Mouse (Mus musculus) monocyte, adult 5-6 weeks (primary cell): ENCODE data around the gene Slx1b. TPM values are rescaled to one million over a fixed set of nuclear protein-coding genes. Genes with fewer than 3 reads are reported as not detected.
"Not testable (repeated sequence)": the region's sequence is repeated elsewhere in the genome, so short reads cannot be mapped to it uniquely, and the experiment has no call there.

ENCODE experiments used
- ATAC-seq: fragments of 153-309, 156-312 bp; replicated peaks from 2 replicates; pipeline ENCODE4 v1.8.0; 2017; ENCODE audit warnings: mild to moderate bottlenecking; ENCODE audit not compliant: low TSS enrichment, insufficient number of reproducible peaks, severe bottlenecking, poor library complexity, low FRiP score
- total RNA-seq: library from RNA; stranded (forward); fragments of 200-1000, 200-491, 200-594 nt; gene quantifications from 3 replicates; pipeline ENCODE4 v1.2.3, GENCODE M21; 2017

Gene Slx1b
- total RNA-seq, 1 experiment from 2014 or later = 3.0 TPM

- ATAC-seq = peak; percentile 94
These were observed 46.1 kb downstream of the Slx1b start, which contains the start of gene Sgf29 for GRCm38 (mm10) chr7:126649231-126650051. TSS of gene Sgf29 (plus strand) at chr7:126649309.

DNA sequence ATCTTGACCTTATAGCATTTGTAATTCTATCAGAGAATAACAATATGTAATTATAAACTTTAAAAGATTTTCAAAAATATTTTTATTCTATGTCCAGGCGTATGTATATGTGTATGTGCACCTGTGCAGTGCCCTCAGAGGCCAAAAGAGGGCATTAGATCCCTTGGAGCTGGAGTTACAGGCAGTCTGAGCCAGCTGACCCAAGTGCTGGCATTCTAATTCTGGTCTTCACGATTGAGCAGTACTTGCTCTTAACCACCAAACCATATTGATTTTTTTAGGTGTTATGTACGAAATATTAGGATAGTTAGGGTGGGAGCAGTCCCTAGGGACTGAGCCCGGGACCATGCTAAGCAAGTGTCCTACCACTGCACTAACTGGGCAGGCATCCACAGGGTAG is 47.1 kb downstream of the Slx1b start:
- ATAC-seq = no peak

DNA sequence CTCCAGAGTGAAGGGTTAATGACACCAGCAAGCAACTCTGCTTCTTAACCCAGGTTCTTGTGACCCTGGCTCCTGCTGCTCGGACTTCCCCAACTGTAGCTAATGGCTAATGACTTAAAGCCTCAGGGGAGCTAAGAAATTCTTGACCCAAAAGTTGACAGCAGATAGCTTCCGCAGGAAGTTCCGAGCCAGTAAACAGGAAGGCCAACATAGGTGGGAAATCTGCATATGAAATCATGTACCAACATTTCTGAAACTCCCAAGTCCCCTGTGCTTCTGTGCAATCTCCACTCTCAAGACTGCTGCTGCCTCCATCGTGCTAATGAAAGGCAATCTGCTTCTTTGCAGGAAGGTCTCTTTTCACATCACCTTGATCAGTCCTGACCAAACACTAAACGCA is 49.9 kb downstream of the Slx1b start:
- ATAC-seq = no peak

- ATAC-seq = no peak
These were observed 50.7 kb downstream of the Slx1b start for GRCm38 (mm10) chr7:126644914-126645313.

DNA sequence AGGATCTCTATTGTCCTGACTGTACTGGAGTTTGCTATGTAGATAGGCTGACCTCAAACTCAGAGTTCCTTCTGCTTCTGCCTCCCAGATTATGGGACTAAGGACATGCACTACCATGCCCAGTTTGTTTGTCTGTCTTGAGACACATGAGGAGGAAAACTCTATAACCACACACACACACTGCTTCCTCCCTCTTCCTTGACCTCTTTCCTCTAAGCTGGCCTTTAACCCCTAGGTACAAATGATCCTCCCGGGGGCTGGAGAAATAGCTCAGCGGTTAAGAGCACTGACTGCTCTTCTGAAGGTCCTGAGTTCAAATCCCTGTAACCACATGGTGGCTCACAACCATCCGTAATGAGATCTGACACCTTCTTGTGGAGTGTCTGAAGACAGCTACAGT is 51.2 kb downstream of the Slx1b start:
- ATAC-seq = no peak

DNA sequence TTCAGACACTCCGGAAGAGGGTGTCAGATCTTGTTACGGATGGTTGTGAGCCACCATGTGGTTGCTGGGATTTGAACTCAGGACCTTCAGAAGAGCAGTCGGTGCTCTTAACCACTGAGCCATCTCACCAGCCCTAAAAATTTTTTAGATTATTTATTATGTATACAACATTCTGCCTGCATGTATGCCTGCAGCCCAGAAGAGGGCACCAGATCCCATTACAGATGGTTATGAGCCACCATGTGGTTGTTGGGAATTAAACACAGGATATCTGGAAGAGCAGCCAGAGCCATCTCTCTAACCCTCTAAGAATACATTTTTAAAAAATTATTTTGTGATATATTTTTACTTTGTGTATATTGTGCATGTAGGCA is 52.4 kb downstream of the Slx1b start:
- not testable (repeated sequence) for ATAC-seq

GRCm38 (mm10) chr7:126642545-126643243 is 52.9 kb downstream of the Slx1b start:
- ATAC-seq = 0 out of 2 replicates have a peak, but pooled peaks have one; percentile 14

Other genes starting within 250 kb of the Slx1b start
- 0.10 to 0.58 TPM (median 0.32 TPM) in 3 replicates for gene Atp2a1, start 232.7 kb downstream of the Slx1b start, total RNA-seq
- gene Sh2b1, start 220.4 kb downstream of the Slx1b start, total RNA-seq = 9.4 to 32.9 TPM (median 15.4 TPM) in 3 replicates
- gene Tufm, start 208.4 kb downstream of the Slx1b start, total RNA-seq = 18.0 to 32.9 TPM (median 25.4 TPM) in 3 replicates
- gene Atxn2l, start 192.3 kb downstream of the Slx1b start, total RNA-seq = 23.4 to 73.3 TPM (median 30.7 TPM) in 3 replicates
- gene Eif3c, start 129.4 kb downstream of the Slx1b start, total RNA-seq = 127 to 175 TPM (median 140 TPM) in 3 replicates
- gene Apobr, start 110.8 kb downstream of the Slx1b start, total RNA-seq = 124 to 141 TPM (median 133 TPM) in 3 replicates
- gene Cln3, start 110.0 kb downstream of the Slx1b start, total RNA-seq = 74.9 to 128 TPM (median 92.8 TPM) in 3 replicates
- gene Il27, start 100.8 kb downstream of the Slx1b start, total RNA-seq = 8.3 to 10.4 TPM (median 9.8 TPM) in 3 replicates
- 212 to 314 TPM (median 272 TPM) in 3 replicates for gene Nupr1, start 64.9 kb downstream of the Slx1b start, total RNA-seq
- gene Sgf29, start 46.5 kb downstream of the Slx1b start, total RNA-seq = 37.5 to 42.9 TPM (median 42.9 TPM) in 3 replicates
- 1.2 to 4.9 TPM in 2 of 3 replicates, not detected in the other for gene Sult1a1, start 19.4 kb downstream of the Slx1b start, total RNA-seq
- gene Bola2, start 383 bp downstream of the Slx1b start, total RNA-seq = 68.4 to 80.5 TPM (median 78.3 TPM) in 3 replicates
- gene Coro1a, start 12.0 kb upstream of the Slx1b start, total RNA-seq = 1,450 to 2,051 TPM (median 1,984 TPM) in 3 replicates
- 40.9 to 55.3 TPM (median 48.6 TPM) in 3 replicates for gene Mapk3, start 63.8 kb upstream of the Slx1b start, total RNA-seq
- 18.3 to 26.4 TPM (median 23.7 TPM) in 3 replicates for gene Gdpd3, start 70.5 kb upstream of the Slx1b start, total RNA-seq
- gene Ypel3, start 81.2 kb upstream of the Slx1b start, total RNA-seq = 139 to 175 TPM (median 161 TPM) in 3 replicates
- 2.0 to 3.8 TPM (median 2.2 TPM) in 3 replicates for gene Tbx6, start 85.7 kb upstream of the Slx1b start, total RNA-seq
- 235 to 253 TPM (median 240 TPM) in 3 replicates for gene Ppp4c, start 96.7 kb upstream of the Slx1b start, total RNA-seq
- 12.6 TPM in 1 of 3 replicates, not detected in the others for gene Fam57b, start 101.9 kb upstream of the Slx1b start, total RNA-seq
- not detected in 3 replicates for gene 4930451I11Rik, start 135.9 kb upstream of the Slx1b start, total RNA-seq
- not detected in 3 replicates for gene Doc2a, start 151.6 kb upstream of the Slx1b start, total RNA-seq
- gene Hirip3, start 166.2 kb upstream of the Slx1b start, total RNA-seq = 11.0 to 39.0 TPM (median 11.8 TPM) in 3 replicates
- gene Ino80e, start 166.6 kb upstream of the Slx1b start, total RNA-seq = 19.2 to 46.1 TPM (median 34.5 TPM) in 3 replicates
- gene Taok2, start 188.9 kb upstream of the Slx1b start, total RNA-seq = 37.9 to 49.8 TPM (median 38.3 TPM) in 3 replicates
- 37.3 to 57.4 TPM (median 43.2 TPM) in 3 replicates for gene Tmem219, start 227.1 kb upstream of the Slx1b start, total RNA-seq
- gene Kctd13, start 233.1 kb upstream of the Slx1b start, total RNA-seq = 7.9 to 31.1 TPM (median 16.9 TPM) in 3 replicates